Mouse (Mus musculus) embryonic facial prominence, embryonic 12.5 days (tissue): ENCODE data around the gene Itk. TPM values are rescaled to one million over a fixed set of nuclear protein-coding genes. Genes with fewer than 3 reads are reported as not detected.

ENCODE experiments used
- ATAC-seq: fragments of 200-750 bp; cut with Nextera tagmentation; 2 replicates; pipeline ENCODE4 v1.8.0; 2017; ENCODE audit not compliant: insufficient number of reproducible peaks, insufficient read depth, low FRiP score, low TSS enrichment
- H3K27ac ChIP-seq: fragments of 300-500 bp; sonication (generic); 2 replicates; pipeline ENCODE4 v1.5.1; 2016; ENCODE audit warnings: mild to moderate bottlenecking
- H3K27me3 ChIP-seq: fragments of 300-500 bp; sonication (generic); 2 replicates; pipeline ENCODE4 v1.6.1; 2016; ENCODE audit warnings: mild to moderate bottlenecking, moderate library complexity
- H3K36me3 ChIP-seq: fragments of 300-500 bp; sonication (generic); 2 replicates; pipeline ENCODE4 v1.6.1; 2016; ENCODE audit warnings: mild to moderate bottlenecking
- H3K4me1 ChIP-seq: fragments of 300-500 bp; sonication (generic); 2 replicates; pipeline ENCODE4 v1.6.1; 2016
- H3K4me2 ChIP-seq: fragments of 300-500 bp; sonication (generic); replicated peaks from 2 replicates; pipeline ENCODE4 v1.6.1; 2016; ENCODE audit warnings: mild to moderate bottlenecking, moderate library complexity
- H3K4me3 ChIP-seq: fragments of 300-500 bp; sonication (generic); 2 replicates; pipeline ENCODE4 v1.5.1; 2016; ENCODE audit warnings: mild to moderate bottlenecking
- H3K9ac ChIP-seq: fragments of 300-500 bp; sonication (generic); 2 replicates; pipeline ENCODE4 v1.6.1; 2016; ENCODE audit warnings: mild to moderate bottlenecking, moderate library complexity
- H3K9me3 ChIP-seq: fragments of 300-500 bp; sonication (generic); 2 replicates; pipeline ENCODE4 v1.6.1; 2016; ENCODE audit warnings: mild to moderate bottlenecking, moderate library complexity
- WGBS: fragments of 180-500 bp; shearing (Covaris S2); methylation state at CpG from one replicate; pipeline ENCODE4 v1.1.7; 2016; 5-methylcytosine and 5-hydroxymethylcytosine counted together
- polyA plus RNA-seq: library from polyadenylated mRNA; unstranded; fragments of >200 nt; fragmentation: Nextera tagmentation; extraction: Ambion mirVana; gene quantifications from 2 replicates; pipeline ENCODE4 v1.2.1, GENCODE M21; 2016

The Itk gene
- polyA plus RNA-seq, 1 experiment from 2014 or later, result 0.14 TPM

GRCm38 (mm10) chr11:46371250-46371649, 18.1 kb downstream of the Itk start:
- Histone ChIP-seq H3K4me2 (no peak overlapping the region), H3K9ac (no peak overlapping the region), H3K4me3 (no peak overlapping the region), H3K36me3 (no peaks in the 10 kb centered on the region), H3K27ac (no peak overlapping the region), H3K9me3 (no peaks in the 10 kb centered on the region), H3K4me1 (no peaks in the 10 kb centered on the region), H3K27me3 (no peaks in the 10 kb centered on the region)
- 92% methylated on average over 8 of the region's 8 CpGs for WGBS
- no peak for ATAC-seq

GRCm38 (mm10) chr11:46370457-46370856, 18.9 kb downstream of the Itk start:
- WGBS, result 90% methylated on average over 4 of the region's 4 CpGs
- Histone ChIP-seq H3K36me3 (no peaks in the 10 kb centered on the region), H3K9ac (no peak overlapping the region)

GRCm38 (mm10) chr11:46366357-46366756, 23.0 kb downstream of the Itk start:
- WGBS, result 33% methylated on average over 3 of the region's 3 CpGs
- Histone ChIP-seq H3K9ac (no peak overlapping the region), H3K4me3 (no peak overlapping the region), H3K4me2 (no peak overlapping the region), H3K9me3 (no peaks in the 10 kb centered on the region), H3K27ac (no peak overlapping the region), H3K27me3 (no peaks in the 10 kb centered on the region), H3K36me3 (no peaks in the 10 kb centered on the region), H3K4me1 (peaks cover 9% of the 10 kb centered on the region)
- no peak for ATAC-seq

More at GRCm38 (mm10) chr11:46370457-46370856, 18.9 kb downstream of the Itk start:
- no peak overlapping the region for H3K27ac ChIP-seq
- H3K9me3 ChIP-seq, result no peaks in the 10 kb centered on the region
- H3K4me1 ChIP-seq, result no peaks in the 10 kb centered on the region
- H3K4me2 ChIP-seq, result no peak overlapping the region
- H3K4me3 ChIP-seq, result no peak overlapping the region
- H3K27me3 ChIP-seq, result no peaks in the 10 kb centered on the region
- no peak for ATAC-seq

DNA sequence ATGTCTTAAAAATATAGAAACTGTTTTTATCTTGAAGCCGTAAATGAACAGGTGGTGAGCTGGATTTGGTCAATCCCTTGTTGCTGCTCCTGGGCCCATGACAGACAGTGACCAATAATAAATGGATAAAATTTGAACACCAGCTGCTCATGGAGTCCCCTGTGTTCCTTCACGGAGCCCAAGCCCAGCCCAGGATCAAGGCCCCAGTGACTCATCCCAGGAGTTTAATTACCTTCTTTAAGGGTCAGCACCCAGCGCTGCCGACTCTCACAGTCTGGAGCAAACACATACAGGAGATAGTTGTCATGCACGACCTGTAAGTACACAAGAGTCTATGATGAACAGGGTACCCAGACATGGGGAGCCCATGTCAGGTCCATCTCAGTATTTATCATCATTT, 23.6 kb downstream of the Itk start:
- H3K9ac ChIP-seq, result no peak overlapping the region
- H3K9me3 ChIP-seq, result no peaks in the 10 kb centered on the region
- ATAC-seq, result no peak
- H3K27me3 ChIP-seq, result no peaks in the 10 kb centered on the region
- H3K4me2 ChIP-seq, result no peak overlapping the region
- H3K36me3 ChIP-seq, result no peaks in the 10 kb centered on the region
- H3K27ac ChIP-seq, result no peak overlapping the region
- H3K4me3 ChIP-seq, result no peak overlapping the region
- peaks cover 11% of the 10 kb centered on the region for H3K4me1 ChIP-seq
- WGBS, result 63% methylated on average over 5 of the region's 5 CpGs

DNA sequence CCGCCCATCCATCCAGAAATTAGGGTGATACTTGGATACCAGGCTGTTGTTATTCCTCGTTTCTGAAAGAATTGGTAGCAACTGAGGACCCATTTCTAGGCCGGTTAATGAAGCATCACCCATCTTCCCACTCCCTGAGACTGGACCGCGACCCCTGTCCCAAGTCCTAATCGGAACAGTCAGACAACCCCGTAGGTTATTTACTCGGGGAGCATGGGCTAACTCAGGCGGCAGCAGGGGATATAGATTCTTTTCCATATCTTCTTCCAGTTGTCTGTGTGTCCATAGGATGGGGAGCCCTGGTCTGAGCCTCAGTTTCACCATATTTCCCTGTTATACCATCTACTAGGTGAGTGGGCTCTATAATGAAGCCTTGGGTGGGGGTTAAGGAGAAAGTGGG, 25.5 kb downstream of the Itk start:
- Histone ChIP-seq H3K9me3 (no peaks in the 10 kb centered on the region), H3K4me3 (no peak overlapping the region), H3K9ac (no peak overlapping the region), H3K27ac (no peak overlapping the region), H3K4me2 (no peak overlapping the region), H3K27me3 (no peaks in the 10 kb centered on the region), H3K36me3 (no peaks in the 10 kb centered on the region), H3K4me1 (peaks cover 11% of the 10 kb centered on the region)
- no peak for ATAC-seq
- WGBS, result 90% methylated on average over 9 of the region's 9 CpGs

GRCm38 (mm10) chr11:46362061-46363022, 27.0 kb downstream of the Itk start:
- ATAC-seq, result no peak
- Histone ChIP-seq H3K9me3 (no peaks in the 10 kb centered on the region), H3K27me3 (no peaks in the 10 kb centered on the region), H3K36me3 (no peaks in the 10 kb centered on the region), H3K4me3 (no peak overlapping the region), H3K9ac (no peak overlapping the region), H3K4me2 (no peak overlapping the region), H3K4me1 (peaks cover 11% of the 10 kb centered on the region), H3K27ac (no peak overlapping the region)
- 89% methylated on average over 18 of the region's 18 CpGs for WGBS

GRCm38 (mm10) chr11:46360991-46361665, 28.2 kb downstream of the Itk start:
- no peaks in the 10 kb centered on the region for H3K27me3 ChIP-seq
- H3K9ac ChIP-seq, result no peak overlapping the region
- H3K4me1 ChIP-seq, result peaks cover 11% of the 10 kb centered on the region
- 41% methylated on average over 2 of the region's 2 CpGs for WGBS
- no peak overlapping the region for H3K4me3 ChIP-seq
- no peaks in the 10 kb centered on the region for H3K36me3 ChIP-seq
- H3K9me3 ChIP-seq, result no peaks in the 10 kb centered on the region
- H3K27ac ChIP-seq, result no peak overlapping the region
- H3K4me2 ChIP-seq, result no peak overlapping the region
- ATAC-seq, result no peak

- Histone ChIP-seq H3K4me2 (no peak overlapping the region), H3K36me3 (no peaks in the 10 kb centered on the region), H3K27ac (no peak overlapping the region), H3K27me3 (no peaks in the 10 kb centered on the region), H3K4me1 (peaks cover 11% of the 10 kb centered on the region), H3K9me3 (no peaks in the 10 kb centered on the region), H3K9ac (no peak overlapping the region), H3K4me3 (no peak overlapping the region)
- 68% methylated on average over 1 of the region's 1 CpGs for WGBS
- ATAC-seq, result no peak
Observed at GRCm38 (mm10) chr11:46358369-46358768, 30.9 kb downstream of the Itk start.

DNA sequence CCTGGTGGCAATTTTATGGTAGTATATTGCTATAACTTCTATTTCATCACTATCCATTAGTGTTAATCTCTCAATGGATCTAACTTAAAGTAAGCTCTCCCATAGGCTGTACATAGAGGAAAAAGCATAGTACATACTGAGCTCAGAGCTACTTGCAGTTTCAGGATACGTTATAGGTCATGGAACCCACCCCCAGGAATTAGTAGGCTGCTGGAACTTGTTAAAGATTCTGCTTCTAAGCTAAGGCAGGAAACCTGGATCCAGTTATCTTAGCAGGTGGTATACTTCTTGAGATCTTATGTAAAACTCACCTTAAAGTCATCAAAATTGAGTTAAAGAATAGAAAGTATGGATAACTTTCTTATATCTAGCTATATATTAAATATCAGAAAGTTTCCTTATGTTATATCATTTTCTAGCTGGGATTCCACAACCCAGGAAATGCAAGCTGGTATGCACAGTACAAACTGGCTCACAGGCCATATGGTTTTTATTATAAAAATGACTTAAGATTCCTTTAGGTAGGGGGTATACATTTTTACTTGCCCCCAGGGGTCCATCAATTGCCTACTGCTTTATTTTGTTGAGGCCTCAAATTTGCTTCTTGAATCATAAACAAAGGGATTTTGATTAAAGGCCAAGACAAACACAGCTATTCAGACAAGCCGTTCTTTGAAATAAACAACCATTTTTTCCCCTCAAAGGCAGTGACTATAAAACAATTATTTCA, 39.5 kb downstream of the Itk start:
- Histone ChIP-seq H3K27ac (no peak overlapping the region), H3K27me3 (no peaks in the 10 kb centered on the region), H3K36me3 (no peaks in the 10 kb centered on the region), H3K9me3 (no peaks in the 10 kb centered on the region), H3K4me2 (no peak overlapping the region), H3K4me3 (no peak overlapping the region), H3K9ac (no peak overlapping the region), H3K4me1 (peaks cover 15% of the 10 kb centered on the region; the same call in 1 of the 2 replicates)
- 25% methylated on average over 2 of the region's 2 CpGs for WGBS
- peak; percentile 60; the same call in 1 of the 2 replicates for ATAC-seq

GRCm38 (mm10) chr11:46348416-46348815, 40.9 kb downstream of the Itk start:
- no peak for ATAC-seq
- WGBS, result 88% methylated on average over 3 of the region's 3 CpGs
- H3K27me3 ChIP-seq, result no peaks in the 10 kb centered on the region
- H3K9ac ChIP-seq, result no peak overlapping the region
- no peaks in the 10 kb centered on the region for H3K9me3 ChIP-seq
- no peak overlapping the region for H3K4me3 ChIP-seq
- H3K4me2 ChIP-seq, result no peak overlapping the region
- no peak overlapping the region for H3K27ac ChIP-seq
- no peaks in the 10 kb centered on the region for H3K36me3 ChIP-seq
- H3K4me1 ChIP-seq, result peaks cover 21% of the 10 kb centered on the region

GRCm38 (mm10) chr11:46347756-46348155, 41.6 kb downstream of the Itk start:
- Histone ChIP-seq H3K27me3 (no peaks in the 10 kb centered on the region), H3K27ac (no peak overlapping the region), H3K4me3 (no peak overlapping the region), H3K4me1 (peaks cover 21% of the 10 kb centered on the region), H3K9ac (no peak overlapping the region), H3K4me2 (no peak overlapping the region), H3K36me3 (no peaks in the 10 kb centered on the region), H3K9me3 (no peaks in the 10 kb centered on the region)
- ATAC-seq, result no peak
- 76% methylated on average over 5 of the region's 5 CpGs for WGBS
